Mouse (Mus musculus) natural killer cell, adult 2 months (primary cell): Measurements from ENCODE around the gene Rab40b.

Source experiments
- DNase-seq, 2 experiments: peaks; one replicate each; pipeline ENCODE4 v3.0.0; 2022; ENCODE audit warnings: low spot score in 2 of 2

Gene Rab40b

DNA sequence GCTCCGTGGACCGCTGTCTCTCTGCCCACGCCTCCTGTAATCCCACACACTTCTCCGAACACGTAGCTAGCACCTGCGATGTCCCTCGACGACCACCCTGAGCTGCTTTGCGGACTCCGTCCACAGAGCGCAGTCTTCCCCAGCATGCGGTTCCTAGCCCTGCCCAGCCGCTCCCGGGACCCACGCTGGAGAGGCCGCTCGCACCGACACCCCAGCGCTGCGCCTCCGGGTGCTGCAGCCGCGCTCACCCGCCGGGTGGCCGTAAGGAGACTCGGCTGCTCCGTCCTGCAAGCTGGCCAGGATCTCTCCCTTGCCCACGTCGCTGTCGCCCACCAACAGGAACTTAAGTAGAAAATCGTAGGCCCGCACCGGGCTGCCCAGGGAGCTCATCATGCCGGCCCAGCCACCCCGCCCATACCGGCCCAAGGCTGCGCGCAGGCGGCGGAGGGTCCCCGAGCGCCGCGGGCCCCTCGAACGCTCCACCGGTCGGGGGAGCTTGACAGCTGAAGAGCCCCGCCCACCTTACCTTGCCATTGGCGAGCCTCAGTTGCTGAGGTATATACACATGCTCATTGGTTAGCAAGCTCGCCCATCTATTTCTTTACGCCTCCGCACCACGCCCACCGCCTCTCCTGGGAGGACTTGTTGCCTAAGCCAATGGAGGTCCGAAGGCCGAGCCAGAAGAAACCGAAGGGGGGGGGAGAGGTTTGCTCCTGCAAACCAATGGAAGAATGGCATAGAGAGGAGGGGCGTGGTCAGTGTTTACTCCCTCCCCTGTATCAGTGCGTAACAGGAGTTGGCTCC, at the start of gene Rab40b:
Rab40b (minus strand) TSS at position 502 of the 804 bp plus-strand sequence.
- no peak for DNase-seq

DNA sequence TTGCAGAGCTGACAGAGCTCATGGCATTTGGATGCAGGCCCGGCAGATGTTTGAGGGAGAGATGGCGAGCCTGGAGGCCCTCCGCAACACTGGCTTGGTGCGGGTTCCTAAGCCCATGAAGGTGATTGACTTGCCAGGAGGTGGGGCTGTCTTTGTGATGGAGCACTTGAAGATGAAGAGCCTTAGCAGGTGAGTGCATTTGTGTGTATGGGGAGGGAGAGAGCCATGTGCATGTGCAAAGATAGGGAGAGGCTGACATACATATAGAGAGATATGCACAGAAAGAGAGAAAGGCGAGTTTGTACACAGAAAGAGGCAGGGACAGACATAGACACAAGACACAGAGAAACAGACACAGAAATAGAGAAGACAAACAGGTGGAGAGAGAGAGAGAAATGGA, 49.2 kb upstream of the Rab40b start:
- DNase-seq, result no peak

DNA sequence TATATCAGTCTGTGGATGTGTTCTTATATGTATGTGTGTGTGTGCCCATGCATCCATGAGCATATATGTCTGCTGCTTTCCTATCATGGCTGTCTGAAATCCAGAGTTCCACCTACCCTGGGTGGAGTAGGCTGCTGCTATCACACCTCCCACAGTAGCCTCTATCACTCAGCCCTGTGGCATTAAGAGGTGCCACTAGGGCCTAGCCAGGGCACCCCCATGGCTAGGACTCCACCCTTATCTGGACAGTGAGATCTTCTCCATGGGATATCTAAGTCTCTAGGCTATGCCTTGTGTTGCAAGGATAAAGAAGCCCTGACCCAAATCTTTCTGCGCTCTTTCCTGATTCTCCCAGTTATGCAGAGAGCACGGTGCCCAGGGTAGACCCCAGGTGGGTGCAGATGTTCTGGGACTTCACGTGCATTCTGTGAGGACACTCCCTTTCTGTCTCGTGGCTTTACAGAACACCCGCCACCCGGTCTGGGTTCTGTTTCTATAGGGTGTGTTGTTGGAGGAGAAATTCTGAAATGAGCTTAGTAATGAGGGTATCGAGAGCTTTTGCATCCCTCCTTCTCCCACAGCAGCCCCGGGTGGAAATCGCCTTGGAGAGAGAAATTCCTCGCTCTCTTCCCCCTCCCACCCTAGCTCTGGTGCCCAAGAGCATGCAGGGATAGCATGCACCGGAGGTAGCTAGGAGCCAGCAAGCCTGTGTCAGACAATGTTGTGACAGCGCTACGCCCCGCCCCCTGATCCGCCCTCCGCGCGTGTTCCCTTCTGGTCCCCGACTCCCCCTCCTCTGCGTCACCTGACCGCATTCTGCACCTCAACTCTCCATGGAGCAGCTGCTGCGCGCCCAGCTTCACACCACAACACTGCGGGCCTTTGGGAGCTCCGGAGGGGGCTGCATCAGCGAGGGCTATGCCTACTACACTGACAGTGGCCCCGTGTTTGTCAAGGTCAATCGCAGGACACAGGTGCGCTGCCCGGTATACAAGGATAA, 46.4 kb upstream of the Rab40b start, which contains the start of gene Fn3k:
Fn3k (plus strand) TSS at position 758 of the 1,000 bp plus-strand sequence.
- peak; percentile 71 to 82 for DNase-seq

DNA sequence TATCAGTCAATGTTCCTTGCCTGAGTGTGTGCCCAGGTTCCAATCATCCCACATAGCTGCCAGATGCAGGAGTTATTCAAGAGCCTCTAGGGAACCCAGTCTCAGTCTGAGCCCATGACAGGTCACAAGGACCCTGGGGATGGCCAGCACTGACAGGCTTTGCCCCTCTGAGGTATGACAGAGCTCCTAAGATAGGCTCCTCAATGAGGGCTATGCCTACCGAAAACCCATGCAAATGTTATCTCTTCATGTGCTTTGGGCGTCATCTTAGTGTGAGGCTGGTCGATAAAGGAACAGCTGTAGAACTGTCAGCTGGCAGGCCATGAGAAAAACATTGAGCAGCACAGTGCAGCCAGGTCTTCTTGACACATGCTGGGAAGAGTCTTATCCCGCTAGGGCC, 45.3 kb upstream of the Rab40b start:
- no peak for DNase-seq

DNA sequence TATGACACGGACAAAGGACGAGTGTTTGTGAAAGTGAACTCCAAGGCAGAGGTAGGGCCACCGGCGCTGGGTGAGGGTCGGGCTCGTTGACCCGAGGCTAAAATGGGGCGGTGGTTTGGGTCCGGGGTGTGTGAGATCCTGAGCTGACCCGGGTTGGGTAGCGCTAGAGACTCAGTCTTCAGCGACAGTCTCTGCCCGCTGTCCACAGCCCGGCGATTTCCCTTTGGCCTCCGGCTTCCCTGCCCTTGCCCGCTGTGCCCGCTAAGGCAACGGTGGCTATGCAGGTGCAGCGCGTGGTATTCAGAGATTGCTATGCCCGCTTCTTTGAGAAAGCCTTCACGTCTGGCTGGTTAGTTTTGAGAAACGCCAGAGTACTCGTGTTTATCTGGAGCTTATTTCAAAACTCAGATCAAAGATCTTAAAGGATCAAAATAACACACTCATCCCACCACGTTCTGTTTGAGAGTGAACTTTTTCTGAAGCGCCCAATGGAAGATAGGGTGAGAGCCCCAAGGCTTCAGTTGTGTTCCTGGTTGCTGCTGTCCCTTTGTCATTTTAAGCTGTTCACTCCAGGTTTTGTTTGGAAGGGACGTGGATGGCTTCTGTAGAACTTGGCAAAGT, 33.6 kb upstream of the Rab40b start:
- DNase-seq, result no peak

DNA sequence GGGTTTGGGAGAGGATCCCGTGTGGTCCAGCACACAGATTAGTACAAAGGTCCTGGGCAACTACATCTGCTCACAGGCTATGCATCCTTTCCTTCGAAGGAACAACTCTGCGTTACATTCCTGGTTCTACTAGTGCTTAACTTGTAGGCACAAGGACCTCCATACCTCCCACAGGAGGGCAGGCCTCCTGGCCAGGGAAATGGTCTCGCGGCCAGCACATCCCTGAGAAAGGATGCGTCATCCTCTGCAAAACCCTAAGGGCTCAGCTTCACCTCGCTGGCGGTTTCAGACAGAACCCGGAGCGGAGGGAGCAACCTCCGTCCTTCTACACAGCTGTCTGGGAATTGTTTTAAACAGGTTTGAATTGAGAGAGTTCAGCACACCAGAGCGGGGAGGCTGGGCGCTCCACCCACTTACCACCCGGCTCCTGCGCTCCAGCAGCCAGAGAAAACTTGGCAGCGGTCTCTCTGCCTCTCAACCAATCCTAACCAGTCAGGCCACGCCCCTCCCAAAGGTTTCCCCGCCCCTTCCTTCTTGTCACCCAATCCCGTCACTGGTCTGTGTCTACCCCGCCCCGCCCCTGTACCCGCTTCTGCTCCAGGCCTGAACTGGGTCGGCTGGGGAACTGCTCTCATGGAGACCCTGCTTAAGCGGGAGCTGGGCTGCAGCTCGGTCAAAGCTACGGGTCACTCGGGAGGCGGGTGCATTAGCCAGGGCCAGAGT, 32.9 kb upstream of the Rab40b start, which contains the start of gene Fn3krp:
Fn3krp (plus strand) TSS at position 572 of the 723 bp plus-strand sequence.
- DNase-seq, result peak; percentile 96 to 97

DNA sequence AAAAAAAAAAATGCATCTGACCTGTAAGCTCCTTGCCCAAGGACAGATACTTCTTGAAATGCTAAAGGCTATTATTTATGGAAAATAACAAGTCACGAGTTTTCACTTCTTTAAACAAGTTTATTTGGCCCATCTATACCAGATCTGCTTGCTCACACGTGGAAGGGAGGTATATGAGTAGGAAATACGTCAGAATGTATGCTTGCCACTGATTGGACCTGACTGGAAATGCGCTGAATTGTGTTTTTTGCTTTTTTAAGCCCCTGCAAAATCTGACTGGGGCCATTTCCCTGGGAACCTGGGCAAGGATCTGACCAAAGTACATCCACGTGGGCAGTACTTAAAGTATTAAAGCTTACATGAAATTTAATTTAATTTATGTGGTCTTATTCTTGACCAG, 32.3 kb upstream of the Rab40b start:
- no peak for DNase-seq

DNA sequence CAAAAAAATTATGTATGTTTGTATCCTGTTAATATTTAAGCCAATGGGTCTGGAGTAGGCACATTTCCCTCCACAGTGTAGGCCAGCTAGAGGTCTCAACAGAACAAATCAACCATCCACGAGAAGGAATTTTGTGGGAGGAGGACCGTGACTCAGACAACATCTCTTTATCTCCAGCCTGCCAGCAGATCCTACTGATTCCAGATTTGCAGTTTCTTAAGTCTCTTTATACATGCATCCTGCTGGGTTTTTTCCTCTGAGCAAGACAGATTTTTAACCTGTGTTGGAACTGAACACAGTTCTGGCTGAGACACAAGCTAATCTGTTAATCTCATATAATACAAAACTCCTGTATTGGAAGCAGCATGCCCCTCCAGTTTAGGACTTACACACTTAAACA, 30.9 kb upstream of the Rab40b start:
- DNase-seq, result no peak

DNA sequence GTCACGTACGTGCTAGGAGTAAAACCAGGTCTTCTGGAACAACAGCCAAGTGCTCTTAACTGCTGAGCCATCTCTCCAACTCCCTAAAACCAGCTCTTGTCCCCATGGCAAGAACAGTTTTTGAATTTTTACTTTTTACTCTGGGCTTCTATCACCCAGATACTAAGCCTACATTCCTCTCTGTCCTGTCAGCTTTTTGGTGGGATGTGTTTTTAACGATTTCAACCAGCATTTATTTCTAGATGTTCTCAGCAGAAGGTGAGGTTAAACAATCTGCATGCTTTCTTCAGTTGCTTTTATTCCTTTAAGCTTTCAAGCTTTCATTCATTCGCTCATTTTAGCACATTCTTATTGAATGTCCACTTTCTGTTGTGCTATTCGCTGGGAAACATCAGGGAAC, 29.9 kb upstream of the Rab40b start:
- DNase-seq, result no peak

DNA sequence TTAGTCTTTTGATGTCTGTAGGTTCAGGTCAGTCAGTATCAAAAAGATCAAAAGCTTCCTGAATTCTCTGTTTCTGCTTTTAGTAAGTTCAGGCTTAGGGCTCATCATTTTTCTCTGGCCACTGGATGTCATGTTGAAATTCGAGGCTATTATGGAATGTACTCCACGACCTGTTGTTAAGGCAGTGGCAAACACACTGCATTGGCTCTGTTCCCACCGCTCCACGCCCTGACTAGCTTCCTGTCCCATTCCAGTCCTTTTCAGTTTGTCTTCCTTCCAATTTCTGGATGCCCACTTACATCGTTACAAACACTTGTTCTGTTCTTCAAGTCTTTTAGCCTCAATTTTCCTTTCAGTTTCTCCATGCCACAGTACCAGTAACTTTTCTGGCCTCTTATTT, 27.3 kb upstream of the Rab40b start:
- no peak for DNase-seq

DNA sequence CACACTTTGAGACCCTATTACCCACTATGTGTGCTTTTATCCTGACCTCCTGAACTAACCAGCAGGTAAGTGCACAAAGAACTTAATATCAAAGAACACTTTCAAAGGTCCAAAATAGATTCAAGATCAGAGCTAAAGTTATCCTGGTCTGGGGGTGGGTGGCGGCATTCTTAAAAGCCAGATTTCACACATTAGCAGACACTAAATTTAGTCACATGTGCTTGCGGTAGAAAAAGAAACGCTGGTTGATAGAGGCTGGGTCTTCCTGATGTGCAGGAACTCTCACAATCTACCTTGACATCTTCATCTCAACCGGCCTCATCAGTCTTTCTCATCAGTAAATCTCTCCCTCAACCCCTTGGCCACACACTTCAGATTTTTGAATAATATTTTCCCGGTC, 26.7 kb upstream of the Rab40b start:
- DNase-seq, result no peak

DNA sequence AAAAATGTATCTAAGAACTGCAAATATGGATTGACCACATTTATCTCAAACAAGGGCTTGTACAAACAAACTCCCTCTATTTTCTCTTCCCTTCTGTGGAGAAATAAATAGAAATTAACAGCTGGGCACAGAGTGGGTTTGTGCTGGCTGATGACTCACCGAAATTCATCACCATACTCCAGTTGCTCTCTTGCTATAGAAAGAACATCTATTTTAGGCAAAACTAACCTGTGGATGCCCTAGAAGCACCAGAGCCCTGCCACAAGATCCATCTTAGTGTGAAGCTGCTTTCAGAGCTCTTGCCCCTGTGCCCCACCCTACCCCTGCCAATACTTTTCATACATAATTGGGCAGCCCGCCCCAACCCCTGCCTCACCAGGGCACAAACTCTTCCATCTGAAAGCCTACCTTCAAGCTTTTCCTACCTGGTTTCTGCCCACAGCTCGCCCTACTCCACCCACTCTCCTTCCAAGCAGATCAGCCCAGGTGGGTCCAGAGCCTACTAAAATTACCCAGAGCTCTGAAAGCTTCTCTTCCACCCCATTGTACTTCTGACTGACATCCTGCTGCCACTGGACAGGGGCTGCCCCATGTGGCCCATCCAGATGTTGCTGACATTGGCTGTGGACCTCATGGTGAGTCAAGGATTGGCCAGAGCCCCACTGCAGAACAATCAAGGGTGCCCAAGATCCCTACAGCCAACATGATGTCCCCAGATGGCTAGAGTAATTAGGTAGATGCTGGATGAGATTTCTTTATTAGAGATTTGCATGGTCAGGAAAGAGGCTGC, 19.5 kb upstream of the Rab40b start:
- DNase-seq, result no peak

DNA sequence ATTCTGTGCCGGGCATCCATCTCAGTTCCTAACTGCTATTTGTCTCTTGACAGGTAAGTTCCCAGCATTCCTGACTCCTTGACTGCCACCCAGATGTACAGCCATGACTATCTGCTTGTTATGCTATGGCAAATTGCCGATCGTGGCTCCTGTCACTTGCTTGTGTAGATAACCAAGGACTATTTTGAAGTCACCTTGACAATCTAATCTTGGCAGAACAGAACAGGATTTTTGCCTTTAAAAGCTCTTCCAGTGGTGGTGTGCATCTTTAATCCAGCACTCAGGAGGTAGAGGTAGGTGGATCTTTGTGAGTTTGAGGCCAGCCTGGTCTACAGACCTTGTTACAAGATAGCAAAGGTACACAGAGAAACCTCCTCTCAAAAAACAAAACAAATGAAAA, 4.4 kb upstream of the Rab40b start:
- DNase-seq, result no peak

DNA sequence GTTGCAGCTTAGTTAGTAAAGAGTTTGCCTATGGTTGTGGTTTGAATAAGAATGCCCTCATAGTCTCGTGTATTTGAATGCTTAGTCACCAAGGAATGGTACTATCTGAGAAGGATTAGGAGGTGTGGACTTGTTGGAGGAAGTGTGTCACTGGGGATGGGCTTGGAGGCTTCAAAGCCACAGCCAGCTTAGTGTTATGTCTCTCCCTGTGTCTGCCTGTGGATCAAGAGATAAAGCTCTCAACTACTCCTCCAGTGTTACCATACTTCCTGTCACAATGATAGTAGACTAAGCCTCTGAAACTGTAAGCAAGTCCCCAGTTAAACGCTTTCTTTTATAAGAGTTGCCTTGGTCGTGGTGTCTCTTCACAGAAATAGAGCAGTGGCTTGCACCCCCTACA, 2.7 kb upstream of the Rab40b start:
- DNase-seq, result no peak

DNA sequence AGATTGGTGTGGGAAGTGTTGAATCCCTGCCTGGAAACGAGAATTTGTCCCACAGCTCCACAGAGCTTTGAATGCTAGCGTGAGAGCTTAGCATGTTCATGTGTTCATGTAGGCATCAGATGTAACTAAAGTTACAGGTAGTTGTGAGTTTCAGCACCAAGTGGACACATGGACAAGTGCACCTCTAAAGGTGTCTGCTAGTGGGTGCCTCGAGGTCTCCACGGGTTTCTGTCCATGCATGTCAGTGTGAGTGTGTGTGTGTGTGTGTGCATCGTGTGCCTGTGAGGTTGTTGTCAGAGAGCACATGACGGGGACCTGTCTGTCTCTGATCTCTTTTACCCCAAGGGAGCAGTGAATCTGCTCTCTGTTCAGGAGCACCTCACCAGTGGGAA, 499 bp upstream of the Rab40b start:
- DNase-seq, result no peak

DNA sequence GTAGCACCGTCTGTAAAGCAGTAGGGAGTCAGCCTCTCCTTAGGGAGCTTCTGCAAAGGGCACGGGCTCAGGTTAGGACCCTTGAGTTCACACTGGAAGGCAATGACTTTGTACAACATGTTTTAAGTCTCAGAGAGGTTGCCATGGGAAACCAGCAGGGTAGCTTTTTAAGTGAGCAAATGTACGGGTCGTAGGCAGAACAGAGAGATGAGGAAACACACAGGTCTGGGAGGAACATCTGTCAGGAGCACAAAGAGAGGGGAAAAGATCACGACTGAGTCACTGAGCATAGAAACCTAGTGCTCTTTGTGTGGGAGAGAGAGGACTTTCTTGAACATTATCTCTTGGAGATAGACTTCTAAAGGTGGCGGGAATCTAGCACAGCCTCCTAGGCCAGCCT, 7.8 kb downstream of the Rab40b start:
- DNase-seq, result no peak

DNA sequence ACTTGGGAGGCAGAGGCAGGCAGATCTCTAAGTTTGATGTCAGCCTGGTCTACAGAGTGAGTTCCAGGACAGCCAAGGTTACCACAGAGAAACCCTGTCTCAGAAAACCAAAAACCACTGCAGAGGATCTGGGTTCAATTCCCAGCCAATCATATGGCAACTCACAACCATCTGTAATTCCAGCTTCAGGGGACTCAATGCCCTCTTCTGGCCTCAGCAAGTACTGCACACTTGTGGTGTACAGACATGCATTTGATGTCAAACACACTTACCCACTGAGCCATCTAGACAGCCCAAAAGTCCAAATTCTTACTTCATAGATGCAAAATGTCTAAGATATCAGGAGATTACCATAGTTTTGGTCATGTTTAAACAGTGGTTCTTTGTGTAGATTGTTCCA, 9.4 kb downstream of the Rab40b start:
- DNase-seq, result no peak

DNA sequence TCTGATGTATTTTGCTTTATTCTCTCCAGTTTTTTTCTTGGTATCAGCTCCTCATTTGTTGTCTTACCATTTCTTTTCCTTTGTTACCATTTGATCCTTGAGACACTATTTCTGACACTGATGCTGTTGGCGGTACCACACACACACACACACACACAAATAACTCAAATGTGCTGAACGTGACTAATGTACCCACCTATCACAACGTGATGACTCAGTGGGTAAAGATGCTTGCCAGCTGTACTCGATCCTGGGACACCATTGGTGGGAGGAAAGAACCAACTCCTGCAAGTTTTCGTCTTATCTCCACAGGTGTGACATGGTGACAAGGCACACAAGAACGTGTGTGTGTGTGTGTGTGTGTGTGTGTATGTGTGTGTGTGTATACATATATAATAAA, 14.7 kb downstream of the Rab40b start:
- DNase-seq, result no peak

DNA sequence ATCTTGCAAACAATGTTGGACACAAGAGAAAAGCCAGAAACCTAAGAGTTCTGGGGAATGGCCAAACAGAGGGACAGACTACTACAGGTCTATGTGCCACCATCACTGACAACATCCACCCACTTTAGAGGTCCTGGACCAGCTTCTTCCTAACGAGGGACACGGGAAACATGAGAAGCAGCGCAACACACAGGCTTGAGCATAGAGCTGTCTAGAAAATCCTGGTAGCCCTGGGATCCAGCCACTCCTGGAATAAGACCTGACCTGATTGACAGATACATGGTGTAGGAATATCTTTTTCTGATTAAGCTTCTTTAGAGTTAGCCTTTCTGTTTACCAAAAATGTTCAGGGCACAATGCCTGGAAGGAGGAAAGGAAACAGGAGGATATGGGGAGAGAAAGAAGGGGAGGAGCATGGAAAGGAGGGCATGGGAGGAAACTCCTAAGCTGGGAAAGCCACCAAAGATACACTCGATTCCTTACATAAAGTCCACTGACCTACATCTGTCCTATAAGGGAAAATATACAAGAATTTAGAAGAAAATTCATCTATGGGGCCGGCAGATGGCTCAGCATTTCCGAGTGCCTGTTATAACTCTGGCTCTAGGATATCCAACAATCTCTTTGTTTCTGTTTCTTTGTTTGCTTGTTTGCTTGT, 17.6 kb downstream of the Rab40b start:
- DNase-seq, result no peak

DNA sequence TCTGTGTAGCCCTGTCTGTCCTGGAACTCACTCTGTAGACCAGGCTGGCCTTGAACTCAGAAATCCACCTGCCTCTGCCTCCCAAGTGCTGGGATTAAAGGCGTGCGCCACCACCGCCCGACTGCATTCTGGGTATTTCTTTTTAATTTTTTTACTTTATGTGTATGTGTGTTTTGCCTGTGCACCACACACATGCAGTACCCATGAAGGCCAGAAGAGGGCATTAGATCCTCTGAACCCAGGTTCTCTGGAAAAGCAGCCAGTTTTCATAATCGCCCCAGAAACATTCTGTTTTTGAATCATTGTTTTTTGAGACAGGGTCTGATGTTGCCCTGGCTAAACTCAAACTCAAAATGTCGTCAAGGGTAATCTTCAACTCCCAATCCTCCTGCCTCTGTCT, 18.4 kb downstream of the Rab40b start:
- peak in 1 of 2 experiments; percentile 29 for DNase-seq
